Mouse (Mus musculus): ENCODE results near the gene Syf2.
"Not testable (repeated sequence)": the region's sequence is repeated elsewhere in the genome, so short reads cannot be mapped to it uniquely, and the experiment has no call there.

The Syf2 gene

DNA sequence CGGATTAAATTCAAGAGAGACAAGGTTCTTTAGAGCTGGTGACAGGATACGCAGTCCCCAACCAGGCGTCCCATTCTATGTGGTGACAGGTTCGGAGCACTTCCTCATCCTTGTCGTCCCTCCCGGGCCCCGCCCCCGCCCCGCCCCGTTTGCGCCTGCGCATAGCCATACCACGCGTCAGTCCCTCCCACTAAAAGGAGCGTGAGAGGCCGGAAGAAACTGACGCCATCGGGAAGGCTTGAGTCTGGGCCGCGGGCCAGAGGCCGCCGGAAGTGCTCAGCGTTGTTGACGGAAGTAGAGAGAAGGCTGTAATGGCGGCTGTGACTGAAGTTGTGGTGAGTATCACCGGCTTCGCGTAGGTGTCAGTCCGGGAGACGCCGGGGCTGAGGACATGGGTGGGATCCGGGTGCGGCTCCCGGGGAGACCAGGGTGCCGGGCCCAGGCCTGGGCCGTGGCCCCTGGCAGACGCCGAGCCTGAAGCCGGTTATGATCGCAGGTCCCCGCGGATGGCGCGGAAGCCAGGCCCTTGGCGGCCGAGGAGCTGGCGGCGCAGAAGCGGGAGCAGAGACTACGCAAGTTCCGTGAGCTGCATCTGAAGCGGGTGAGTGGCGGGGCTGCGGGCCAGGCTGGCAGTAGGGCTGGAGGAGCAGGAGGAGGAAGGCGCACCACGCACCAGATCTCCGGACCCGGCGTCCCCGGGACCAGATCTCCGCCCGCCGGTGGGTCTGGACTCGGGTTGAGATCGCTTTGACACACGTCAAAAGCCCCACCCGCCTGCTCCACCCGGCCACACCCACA is at the start of gene Syf2:
Gene Syf2 (plus strand): TSS at position 215 of the 798 bp plus-strand sequence.
- DNase-seq (ENCODE audit: low spot score in 2 of 2), result peak; percentile 79 to 92

DNA sequence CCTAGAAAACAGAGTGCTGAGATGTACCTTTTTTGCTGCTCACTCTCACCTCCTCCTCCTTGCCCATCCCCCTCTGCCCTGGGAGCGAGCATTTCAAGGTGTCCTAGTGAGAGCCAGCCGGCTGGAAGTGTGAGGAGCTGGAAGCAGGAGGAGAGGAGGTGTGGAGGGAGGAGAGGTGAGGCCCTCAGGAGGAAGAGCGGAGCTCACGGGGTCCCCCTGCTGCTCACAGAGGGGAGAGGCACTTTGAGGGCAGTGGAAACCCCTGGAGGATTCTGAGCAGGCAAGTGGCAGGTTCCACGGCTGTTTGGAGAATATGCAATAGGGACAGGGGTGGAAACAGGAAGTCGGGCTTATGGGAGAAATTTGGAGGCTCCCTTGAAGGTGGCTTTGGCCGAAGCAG is 47.4 kb upstream of the Syf2 start:
- no peak for DNase-seq (ENCODE audit: low spot score in 2 of 2)

DNA sequence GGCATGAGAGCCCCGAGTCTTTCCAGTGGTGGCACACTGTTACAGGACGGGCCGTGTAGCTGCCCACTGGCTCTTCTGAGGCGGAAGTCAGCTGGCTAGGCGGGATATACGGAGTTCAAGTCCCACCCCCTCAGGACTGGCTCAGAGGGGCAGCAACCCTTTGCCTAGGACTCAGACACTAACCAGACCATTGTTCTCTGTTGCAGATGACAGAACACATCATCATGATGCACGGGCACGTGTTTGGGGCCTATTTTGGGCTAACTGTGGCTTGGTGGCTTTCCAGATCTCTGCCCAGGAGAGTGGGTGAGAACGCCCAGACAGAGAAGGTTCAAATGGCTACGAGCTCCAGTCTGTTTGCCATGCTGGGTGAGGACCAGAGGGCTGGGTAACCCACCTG is 46.9 kb upstream of the Syf2 start:
- no peak for DNase-seq (ENCODE audit: low spot score in 2 of 2)

DNA sequence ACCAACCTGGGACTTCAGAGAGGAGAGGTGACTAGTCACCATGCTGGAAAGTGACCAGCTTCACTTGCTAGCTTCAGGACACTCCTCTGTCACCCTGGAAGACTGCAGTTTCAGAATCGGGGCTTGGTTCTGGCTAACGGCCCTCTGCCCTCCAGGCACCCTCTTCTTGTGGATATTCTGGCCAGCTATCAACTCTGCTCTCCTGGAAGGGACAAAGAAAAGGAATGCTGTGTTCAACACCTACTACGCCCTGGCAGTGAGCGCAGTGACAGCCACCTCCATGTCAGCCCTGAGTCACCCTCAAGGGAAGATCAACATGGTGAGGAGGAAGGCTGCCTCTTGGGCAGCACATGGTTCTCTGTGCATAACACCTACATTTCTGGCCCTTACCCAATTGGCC is 46.3 kb upstream of the Syf2 start:
- DNase-seq (ENCODE audit: low spot score in 2 of 2), result no peak

DNA sequence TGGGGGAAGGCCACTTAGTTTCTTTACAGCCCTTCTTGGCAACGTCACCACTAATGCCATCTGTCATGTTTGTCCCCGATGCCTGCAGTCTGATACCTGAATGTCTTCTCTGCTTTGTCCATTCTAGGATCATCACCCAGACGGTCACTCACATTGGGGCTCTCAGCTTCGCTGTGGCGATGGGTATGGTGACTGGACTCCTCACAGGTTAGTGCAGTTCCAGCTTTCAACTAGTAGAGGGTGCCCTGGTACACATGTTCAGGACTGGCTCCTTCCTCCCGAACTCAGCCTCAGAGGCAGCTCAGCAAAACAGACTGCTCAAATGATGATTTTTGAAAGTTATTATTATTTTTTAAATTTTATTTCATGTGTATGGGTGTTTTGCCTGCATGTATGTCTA is 38.6 kb upstream of the Syf2 start:
- DNase-seq (ENCODE audit: low spot score in 2 of 2), result peak in 1 of 2 experiments; percentile 38

DNA sequence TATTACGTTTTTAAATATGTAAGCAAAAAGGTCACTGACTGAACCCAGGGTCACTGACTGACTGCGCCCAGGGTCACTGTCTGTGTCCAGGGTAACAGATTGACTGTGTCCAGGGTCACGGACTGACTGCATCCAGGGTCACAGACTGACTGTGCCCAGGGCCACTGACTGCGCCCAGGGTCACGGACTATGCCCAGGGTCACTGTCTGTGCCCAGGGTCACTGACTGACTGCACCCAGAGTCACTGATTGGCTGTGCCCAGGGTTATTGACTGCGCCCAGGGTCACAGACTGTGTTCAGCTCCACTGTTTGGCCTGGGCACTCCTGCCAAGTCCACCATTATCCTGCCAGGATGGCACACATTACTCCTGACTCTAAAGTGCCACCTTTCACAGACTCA is 33.4 kb upstream of the Syf2 start:
- no peak for DNase-seq (ENCODE audit: low spot score in 2 of 2)

DNA sequence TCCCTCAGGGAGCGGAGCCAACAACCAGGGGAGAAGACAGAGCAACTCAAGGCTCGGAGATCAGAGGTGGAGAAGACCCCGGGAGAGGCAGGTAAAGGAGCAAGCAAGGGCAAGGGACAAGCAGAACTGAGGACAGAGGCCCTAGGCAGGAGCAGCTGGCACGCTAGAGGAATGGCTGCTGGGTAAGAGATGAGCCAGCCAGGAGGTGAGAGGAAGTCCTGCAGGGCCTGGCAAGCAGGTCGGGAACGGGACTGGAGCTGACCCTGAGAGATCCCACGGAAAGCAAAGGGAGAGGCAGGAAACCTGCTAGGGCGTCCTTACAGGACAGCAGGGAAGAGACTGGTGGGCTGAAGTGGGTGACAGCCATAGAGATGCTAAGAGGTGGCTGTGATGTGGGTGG is 29.6 kb upstream of the Syf2 start:
- no peak for DNase-seq (ENCODE audit: low spot score in 2 of 2)

DNA sequence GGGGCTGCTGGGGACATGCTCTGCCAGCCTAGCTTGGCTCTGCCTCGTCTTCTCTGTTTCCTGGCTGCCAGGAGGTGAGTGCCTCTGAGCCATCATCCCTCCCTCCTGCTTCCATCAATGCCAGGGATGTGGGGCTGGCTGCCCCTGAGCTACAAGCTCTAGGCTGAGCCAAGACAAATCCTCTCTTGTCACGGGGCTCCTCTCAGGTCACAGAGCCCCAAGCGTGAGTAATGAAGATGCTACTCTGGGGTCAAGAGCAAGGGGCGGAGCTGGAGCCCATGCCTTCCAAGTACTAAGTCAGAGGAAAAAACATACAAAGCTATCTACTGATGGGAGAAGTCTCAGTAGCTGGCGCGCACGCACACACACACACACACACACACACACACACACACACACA is 27.7 kb upstream of the Syf2 start:
- DNase-seq (ENCODE audit: low spot score in 2 of 2), result no peak

DNA sequence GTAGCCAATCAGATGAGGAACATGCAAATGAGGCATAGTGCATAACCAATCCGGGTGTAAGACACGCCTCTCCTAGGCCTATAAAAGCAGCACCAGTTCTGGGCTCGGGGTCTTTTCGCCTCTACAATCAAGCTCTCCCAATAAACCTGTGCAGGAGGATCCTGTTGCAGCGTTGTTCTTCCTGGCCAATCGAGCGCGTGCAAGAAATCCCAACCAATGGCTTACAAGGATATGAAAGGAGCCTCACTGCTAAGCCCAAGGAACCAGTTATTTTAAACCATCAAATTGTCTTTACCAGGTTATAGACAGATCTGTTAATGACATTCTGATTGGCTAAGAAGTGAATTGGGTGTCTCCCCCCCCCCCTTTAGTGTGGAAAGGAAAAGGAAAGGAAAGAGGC is 19.3 kb upstream of the Syf2 start:
- not testable (repeated sequence) for DNase-seq (ENCODE audit: low spot score in 2 of 2)

DNA sequence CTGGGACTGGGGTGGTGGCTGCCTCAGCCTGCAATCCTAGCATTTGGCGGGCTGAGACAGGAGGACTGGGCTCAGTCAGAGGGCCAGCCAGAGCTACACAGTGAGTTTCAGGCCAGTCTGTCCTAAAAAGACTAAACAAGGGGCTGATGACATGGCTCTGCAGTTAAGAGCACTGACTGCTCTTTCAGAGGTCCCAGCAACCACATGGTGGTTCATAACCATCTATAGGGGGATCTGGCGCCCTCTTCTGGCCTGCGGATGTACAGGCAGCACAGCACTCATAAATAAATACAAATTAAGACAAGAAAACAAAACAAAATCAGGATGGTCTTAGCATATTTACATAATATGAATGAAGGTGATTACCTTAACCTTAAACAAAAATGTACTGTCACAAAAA is 17.3 kb upstream of the Syf2 start:
- DNase-seq (ENCODE audit: low spot score in 2 of 2), result peak in 1 of 2 experiments; percentile 29

DNA sequence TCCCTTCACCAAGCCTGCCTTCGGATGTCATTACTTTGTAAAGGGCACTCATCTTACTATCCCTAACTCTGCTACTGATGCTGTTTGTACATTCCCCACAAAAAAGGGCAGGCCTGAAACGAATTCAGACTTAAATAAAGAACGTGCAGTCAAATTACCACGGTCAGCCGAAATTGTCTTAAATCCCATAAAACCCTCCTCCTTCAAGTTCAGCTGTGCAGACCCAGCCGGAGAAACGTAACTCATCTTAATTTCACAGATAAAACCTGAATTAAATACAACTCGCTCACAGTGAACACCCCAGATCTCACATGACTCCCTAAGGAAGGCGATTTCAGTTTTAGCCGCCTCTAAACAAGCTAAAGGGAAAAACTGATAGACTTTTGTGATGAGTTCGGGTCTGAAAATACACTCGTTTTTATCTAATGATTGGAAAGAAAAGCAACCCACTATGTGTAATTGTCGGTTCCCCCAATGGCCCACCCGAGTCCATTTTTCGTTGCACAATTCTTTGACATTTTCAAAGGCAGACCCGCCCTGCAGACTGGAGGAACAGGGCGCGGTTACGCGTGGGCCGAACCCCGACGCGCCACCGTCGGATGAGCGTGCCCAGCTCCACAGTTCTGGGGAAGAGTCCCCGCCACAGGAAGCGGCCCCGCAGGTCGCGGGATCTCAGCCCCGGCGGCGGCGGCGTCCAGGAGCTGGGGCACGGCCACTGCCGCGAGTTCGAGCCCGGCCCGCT is 16.4 kb upstream of the Syf2 start:
- DNase-seq (ENCODE audit: low spot score in 2 of 2), result no peak

DNA sequence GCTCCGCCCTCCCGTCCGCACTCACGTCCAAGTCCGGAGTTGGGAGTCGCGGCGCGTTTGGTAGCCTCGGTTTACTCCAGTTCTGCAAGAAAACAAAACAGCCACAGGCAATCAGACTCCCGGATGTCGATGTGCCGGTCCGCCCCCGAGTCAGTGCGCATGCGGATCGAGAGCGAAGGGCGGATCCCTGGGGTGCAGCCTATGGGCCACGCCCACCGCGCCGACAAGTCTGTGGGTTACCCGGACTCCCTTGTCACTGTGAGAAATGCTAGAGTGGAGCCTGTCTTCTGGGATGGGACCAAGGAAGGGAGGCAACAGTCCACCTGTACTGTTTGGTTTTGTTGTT is 15.9 kb upstream of the Syf2 start, which contains the start of gene Tmem50a:
Gene Tmem50a (minus strand): TSS at position 161 of the 346 bp plus-strand sequence.
- peak; percentile 91 to 94 for DNase-seq (ENCODE audit: low spot score in 2 of 2)

DNA sequence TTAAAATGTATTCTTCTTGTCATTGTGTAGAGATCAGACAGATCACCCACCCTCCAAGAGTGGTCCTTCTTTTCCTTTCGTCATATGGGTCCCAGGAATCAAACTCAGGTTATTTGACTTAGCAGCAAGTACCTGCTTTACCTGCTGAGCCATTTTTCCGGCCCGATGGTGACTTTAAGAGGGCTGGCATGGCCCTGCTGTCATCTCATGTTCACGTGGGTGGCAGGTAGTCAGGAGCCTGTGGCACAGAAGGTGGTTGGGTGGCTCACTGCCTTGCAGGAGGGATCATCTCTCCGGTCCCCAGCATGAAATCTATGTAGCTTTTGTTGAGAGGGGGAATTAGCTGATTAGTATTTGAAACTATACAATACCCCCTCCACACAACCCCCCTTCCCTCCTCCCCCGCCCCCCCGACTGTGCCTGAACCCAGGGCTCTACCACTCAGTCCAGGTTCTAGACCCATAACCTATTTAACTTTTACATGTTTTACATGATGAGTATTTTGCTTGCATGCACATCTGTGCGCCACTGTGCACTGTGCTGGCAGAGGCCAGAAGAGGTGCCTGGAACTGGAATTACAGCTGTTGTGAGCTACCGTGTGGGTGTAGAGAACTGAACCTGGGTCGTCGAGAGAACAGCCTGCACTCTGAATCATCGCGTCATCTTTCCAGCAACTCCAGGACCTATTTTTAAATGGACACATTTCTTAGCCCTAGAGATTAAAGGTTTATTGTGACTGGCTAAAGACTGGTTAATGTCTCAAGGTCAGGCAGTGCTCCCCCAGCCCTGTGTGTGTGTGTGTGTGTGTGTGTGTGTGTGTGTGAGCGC is 15.3 kb upstream of the Syf2 start:
- DNase-seq (ENCODE audit: low spot score in 2 of 2), result no peak

DNA sequence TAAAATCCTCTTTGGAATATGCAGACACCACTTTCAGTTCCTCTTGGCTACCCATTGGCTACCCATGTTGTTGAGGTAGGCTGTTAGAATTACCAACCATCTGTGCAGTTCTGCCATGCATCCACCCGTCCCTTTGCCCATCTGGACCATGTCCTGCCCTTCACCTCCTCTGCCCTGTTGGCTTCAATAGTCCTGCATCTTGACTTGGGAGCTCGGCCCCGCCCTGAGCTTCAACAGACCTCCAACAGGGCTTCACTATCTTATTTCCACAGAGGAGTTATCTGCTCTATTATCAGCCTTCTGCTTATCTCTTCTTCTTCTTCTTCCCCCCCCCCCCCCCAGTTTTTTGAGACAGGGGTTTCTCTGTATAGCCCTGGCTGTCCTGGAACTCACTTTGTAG is 13.5 kb upstream of the Syf2 start:
- DNase-seq (ENCODE audit: low spot score in 2 of 2), result no peak

DNA sequence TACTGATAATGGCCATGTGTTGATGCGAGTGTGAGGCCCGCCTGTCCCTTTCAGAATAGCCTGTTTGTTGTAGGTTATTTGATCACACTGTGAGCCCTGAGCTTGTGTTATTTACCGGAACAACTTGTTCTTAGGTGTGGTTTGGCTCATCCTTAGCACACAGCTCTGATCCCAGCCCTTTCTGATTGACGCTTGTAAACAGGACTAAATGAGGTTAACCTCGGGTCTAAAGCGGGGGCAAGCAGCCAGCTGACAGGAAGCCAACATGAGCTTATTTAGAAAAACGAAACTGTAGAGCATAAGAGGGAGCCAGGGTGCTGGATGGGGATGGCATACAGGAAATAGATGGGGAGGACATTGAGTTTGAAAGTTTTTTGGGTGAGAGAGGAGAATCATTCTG is 12.3 kb upstream of the Syf2 start:
- DNase-seq (ENCODE audit: low spot score in 2 of 2), result peak in 1 of 2 experiments; percentile 44

DNA sequence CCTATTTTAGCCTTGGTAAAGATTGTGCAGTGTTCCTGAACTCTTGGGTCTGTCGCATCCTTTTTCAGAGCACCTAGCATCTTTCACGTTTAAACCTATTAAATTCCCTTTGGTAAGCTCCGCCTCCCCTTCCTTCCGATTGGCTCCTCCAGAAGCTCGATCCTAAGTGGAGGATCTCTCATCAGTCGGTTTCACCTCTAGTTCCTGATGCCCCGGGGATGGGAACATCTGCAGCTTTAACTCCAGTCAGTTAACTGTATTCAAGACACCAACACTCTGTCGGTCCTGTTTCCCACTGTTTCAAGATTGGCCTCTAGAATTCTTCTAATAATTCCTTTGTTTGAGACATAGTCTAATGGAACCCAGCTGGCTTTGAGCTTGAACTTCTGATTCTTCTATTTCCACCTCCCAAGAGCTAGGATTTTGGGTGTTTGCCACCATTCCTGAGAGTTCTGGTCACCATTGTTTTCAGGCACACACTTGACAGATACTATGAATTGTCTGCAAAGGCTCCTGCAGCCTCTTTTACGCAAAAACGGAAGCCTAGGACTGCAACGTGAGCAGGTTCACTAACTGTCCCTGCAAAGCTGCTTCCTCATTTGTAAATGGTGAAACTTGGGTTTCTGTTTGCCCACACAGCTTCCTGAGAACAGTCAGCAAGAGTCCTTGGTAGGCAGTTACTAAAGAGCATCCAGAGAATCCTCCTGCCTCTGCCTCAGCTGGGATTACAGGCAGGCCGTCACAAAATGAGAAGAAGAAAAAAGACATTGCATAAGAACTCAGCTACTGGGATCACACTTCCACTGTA is 10.8 kb upstream of the Syf2 start:
- no peak for DNase-seq (ENCODE audit: low spot score in 2 of 2)

DNA sequence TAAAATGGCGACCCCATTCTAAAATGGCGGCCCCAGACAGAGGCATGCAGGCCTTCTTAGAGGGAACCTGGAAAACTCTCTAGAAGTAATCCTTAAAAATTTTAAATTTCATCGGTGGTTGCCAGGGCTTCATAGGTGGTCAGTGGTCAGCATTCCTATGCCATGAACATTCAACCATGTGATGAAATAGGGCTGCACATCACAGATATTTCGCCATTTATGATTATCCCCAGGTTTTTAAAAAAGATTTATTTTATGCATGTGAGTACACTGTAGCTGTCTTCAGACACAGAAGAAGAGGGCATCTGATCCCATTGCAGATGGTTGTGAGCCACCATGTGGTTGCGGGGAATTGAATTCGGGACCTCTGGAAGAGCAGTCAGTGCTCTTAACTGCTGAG is 10.1 kb upstream of the Syf2 start:
- no peak for DNase-seq (ENCODE audit: low spot score in 2 of 2)

DNA sequence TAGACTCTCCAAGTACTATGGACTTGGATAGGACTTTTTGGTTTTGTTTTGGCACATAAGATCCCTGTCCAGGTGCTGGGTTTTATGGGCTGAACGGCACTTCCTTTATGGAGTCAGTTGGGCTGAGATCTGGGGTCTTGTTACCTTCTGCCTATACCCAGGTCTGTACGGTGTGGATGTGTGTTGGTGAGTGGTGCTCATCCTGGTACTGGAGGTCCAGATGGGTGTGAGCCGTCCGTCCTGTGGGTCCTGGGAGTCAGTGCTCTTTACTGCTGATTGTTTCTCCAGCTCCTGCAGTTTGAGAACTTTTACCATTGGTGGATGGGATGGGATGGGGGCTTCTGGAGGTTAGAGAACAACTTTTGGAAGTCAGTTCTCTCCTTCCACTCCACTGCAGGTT is 9.0 kb upstream of the Syf2 start:
- no peak for DNase-seq (ENCODE audit: low spot score in 2 of 2)

DNA sequence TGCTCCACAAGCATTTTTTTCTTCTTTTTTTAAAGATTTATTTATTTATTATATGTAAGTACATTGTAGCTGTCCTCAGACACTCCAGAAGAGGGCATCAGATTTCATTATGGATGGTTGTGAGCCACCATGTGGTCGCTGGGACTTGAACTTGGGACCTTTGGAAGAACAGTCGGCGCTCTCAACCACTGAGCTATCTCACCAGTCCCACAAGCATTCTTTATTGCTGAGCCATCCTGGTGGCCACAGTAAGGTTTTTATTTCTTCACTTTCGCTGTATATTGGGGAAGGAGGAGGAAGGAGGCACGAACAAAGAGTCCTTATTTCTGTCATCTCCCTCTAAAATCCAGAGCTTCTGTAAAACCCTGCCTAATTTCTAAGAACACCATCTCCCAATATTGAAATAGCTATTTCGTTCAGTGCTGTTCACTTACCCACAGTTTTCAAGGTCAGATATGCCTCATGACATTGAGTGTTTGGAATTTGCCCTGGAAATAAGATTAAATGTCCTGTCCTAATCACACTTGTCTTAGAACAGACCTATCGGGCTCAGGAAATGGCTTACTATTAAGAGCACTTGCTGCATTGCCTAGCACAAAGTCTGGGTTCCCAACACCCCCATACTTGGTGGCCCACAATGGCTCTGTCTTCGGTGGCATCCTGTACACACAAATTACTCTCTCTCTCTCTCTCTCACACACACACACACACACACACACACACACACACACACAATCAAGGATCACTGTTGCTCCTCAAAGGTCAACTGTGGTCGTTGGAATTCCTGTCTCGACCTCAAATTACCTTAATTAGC is 8.4 kb upstream of the Syf2 start:
- no peak for DNase-seq (ENCODE audit: low spot score in 2 of 2)

DNA sequence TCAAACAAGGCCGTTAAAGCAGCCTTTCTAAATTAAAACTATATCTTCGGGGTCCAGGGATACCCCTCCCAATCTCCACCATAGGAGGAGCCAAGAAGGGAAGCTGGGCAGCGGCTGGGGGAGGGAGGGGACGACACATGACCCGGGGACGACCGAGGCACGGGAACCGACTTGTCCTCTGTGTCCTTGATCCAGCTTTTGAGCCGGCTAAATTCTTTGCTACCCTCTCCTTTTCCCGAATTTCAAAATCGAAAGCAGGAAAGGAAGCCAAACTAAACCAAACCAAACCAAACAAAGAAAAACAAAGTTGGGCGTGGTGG is 7.8 kb upstream of the Syf2 start:
- peak; percentile 44 to 62 for DNase-seq (ENCODE audit: low spot score in 2 of 2)

All from urinary bladder, adult 18-20 months (tissue).